Mouse (Mus musculus) limb, embryonic 14.5 days (tissue): ENCODE measurements around the gene Idua. TPM values are rescaled to one million over a fixed set of nuclear protein-coding genes. Genes with fewer than 3 reads are reported as not detected.

ENCODE experiments used
- ATAC-seq: fragments of 200-750 bp; cut with Nextera tagmentation; 2 replicates; pipeline ENCODE4 v1.8.0; 2017; ENCODE audit warnings: low read depth, moderate number of reproducible peaks, moderate TSS enrichment; ENCODE audit not compliant: low FRiP score
- DNase-seq: peaks from one replicate; pipeline ENCODE4 v3.0.0-alpha.2; 2015; ENCODE audit warnings: low spot score
- H3K27ac ChIP-seq: fragments of 300-500 bp; sonication (generic); replicated peaks from 2 replicates; pipeline ENCODE4 v1.5.1; 2014; ENCODE audit warnings: low read depth, mild to moderate bottlenecking, low read length, moderate library complexity, mixed read lengths
- H3K27me3 ChIP-seq: fragments of 300-500 bp; sonication (generic); 2 replicates; pipeline ENCODE4 v1.6.1; 2014; ENCODE audit warnings: low read length, mixed read lengths; ENCODE audit not compliant: control insufficient read depth, insufficient read depth
- H3K36me3 ChIP-seq: fragments of 300-500 bp; sonication (generic); 2 replicates; pipeline ENCODE4 v1.6.1; 2014; ENCODE audit warnings: mild to moderate bottlenecking, low read length, moderate library complexity, mixed read lengths; ENCODE audit not compliant: control insufficient read depth, insufficient read depth
- H3K4me1 ChIP-seq: fragments of 300-500 bp; sonication (generic); 2 replicates; pipeline ENCODE4 v1.6.1; 2014; ENCODE audit warnings: antibody characterized with exemption, low read length, mixed read lengths; ENCODE audit not compliant: control insufficient read depth, insufficient read depth
- H3K4me2 ChIP-seq: fragments of 300-500 bp; sonication (generic); replicated peaks from 2 replicates; pipeline ENCODE4 v1.6.1; 2014; ENCODE audit warnings: low read depth, mild to moderate bottlenecking, low read length, moderate library complexity; ENCODE audit not compliant: severe bottlenecking
- H3K4me3 ChIP-seq: fragments of 300-500 bp; sonication (generic); replicated peaks from 2 replicates; pipeline ENCODE4 v1.5.1; 2014; ENCODE audit warnings: low read length
- H3K9ac ChIP-seq: fragments of 300-500 bp; sonication (generic); 2 replicates; pipeline ENCODE4 v1.6.1; 2014; ENCODE audit warnings: mild to moderate bottlenecking, low read depth, low read length, moderate library complexity; ENCODE audit not compliant: severe bottlenecking
- H3K9me3 ChIP-seq: fragments of 300-500 bp; sonication (generic); 2 replicates; pipeline ENCODE4 v1.6.1; 2016; ENCODE audit warnings: low read length; ENCODE audit not compliant: control insufficient read depth
- POLR2A ChIP-seq: fragments of 200-500 bp; IDR thresholded peaks from 2 replicates; pipeline ENCODE4 v1.8.0; 2012; ENCODE audit warnings: inconsistent platforms, mild to moderate bottlenecking, moderate library complexity, borderline replicate concordance; ENCODE audit not compliant: insufficient read depth, insufficient read length; ENCODE audit errors: extremely low read depth
- WGBS: fragments of 180-500 bp; shearing (Covaris S2); extraction: QIAGEN DNeasy Blood & Tissue Kit; methylation state at CpG from one replicate; pipeline ENCODE4 v1.1.7; 2014; 5-methylcytosine and 5-hydroxymethylcytosine counted together
- polyA plus RNA-seq, 2 experiments: library from polyadenylated mRNA; depleted of rRNA in 1 of 2; stranded (reverse) in 1 of 2; unstranded in 1 of 2; fragments of >200 nt; fragmentation: Nextera tagmentation in 1 of 2; extraction: Ambion mirVana in 1 of 2; gene quantifications; 2 replicates each; pipeline versions ENCODE4 v1.2.1 to v1.2.3; 2012 to 2014

Gene Idua
- polyA plus RNA-seq, 2 experiments, result 15.6 to 21.4 TPM

GRCm38 (mm10) chr5:108703754-108704626 is 43.9 kb downstream of the Idua start:
- H3K4me3 ChIP-seq, result no peak overlapping the region
- DNase-seq (no peak), ATAC-seq (peak; percentile 69)
- H3K27me3 ChIP-seq, result no peaks in the 10 kb centered on the region
- H3K9ac ChIP-seq, result no peak overlapping the region
- peaks cover 29% of the 10 kb centered on the region for H3K4me1 ChIP-seq
- H3K4me2 ChIP-seq, result no peak overlapping the region
- 77% methylated on average over 12 of the region's 12 CpGs for WGBS
- no peak overlapping the region for H3K27ac ChIP-seq
- TF ChIP-seq POLR2A, result no peak
- peaks cover 71% of the 10 kb centered on the region for H3K36me3 ChIP-seq
- no peaks in the 10 kb centered on the region for H3K9me3 ChIP-seq

GRCm38 (mm10) chr5:108707758-108708157 is 47.6 kb downstream of the Idua start:
- ATAC-seq, result no peak
- TF ChIP-seq POLR2A, result no peak
- WGBS, result 83% methylated on average over 2 of the region's 2 CpGs

GRCm38 (mm10) chr5:108708419-108708818 is 48.3 kb downstream of the Idua start:
- no peaks in the 10 kb centered on the region for H3K27me3 ChIP-seq
- H3K4me1 ChIP-seq, result peaks cover 2% of the 10 kb centered on the region; the same call in 1 of the 2 replicates
- no peak for TF ChIP-seq POLR2A
- DNase-seq (no peak), ATAC-seq (no peak)
- no peak overlapping the region for H3K9ac ChIP-seq
- H3K9me3 ChIP-seq, result no peaks in the 10 kb centered on the region
- H3K4me2 ChIP-seq, result no peak overlapping the region
- no peak overlapping the region for H3K4me3 ChIP-seq
- H3K27ac ChIP-seq, result no peak overlapping the region
- peaks cover 53% of the 10 kb centered on the region for H3K36me3 ChIP-seq
- WGBS, result 90% methylated on average over 1 of the region's 1 CpGs

More at GRCm38 (mm10) chr5:108707758-108708157, 47.6 kb downstream of the Idua start:
- Histone ChIP-seq H3K4me2 (no peak overlapping the region), H3K36me3 (peaks cover 59% of the 10 kb centered on the region), H3K27ac (no peak overlapping the region), H3K27me3 (no peaks in the 10 kb centered on the region), H3K4me1 (no peaks in the 10 kb centered on the region), H3K9ac (no peak overlapping the region), H3K4me3 (no peak overlapping the region), H3K9me3 (no peaks in the 10 kb centered on the region)
- DNase-seq, result no peak

- no peaks in the 10 kb centered on the region for H3K9me3 ChIP-seq
- no peak for DNase-seq
- no peak overlapping the region for H3K4me3 ChIP-seq
- no peak for TF ChIP-seq POLR2A
- H3K9ac ChIP-seq, result no peak overlapping the region
- no peak overlapping the region for H3K27ac ChIP-seq
- no peak for ATAC-seq
- H3K4me1 ChIP-seq, result peaks cover 8% of the 10 kb centered on the region
- H3K27me3 ChIP-seq, result no peaks in the 10 kb centered on the region
- peaks cover 45% of the 10 kb centered on the region for H3K36me3 ChIP-seq
- WGBS, result 45% methylated on average over 6 of the region's 6 CpGs
- no peak overlapping the region for H3K4me2 ChIP-seq
Observed at GRCm38 (mm10) chr5:108708981-108709731, 49.0 kb downstream of the Idua start.

GRCm38 (mm10) chr5:108711968-108712367 is 51.8 kb downstream of the Idua start:
- WGBS, result 71% methylated on average over 6 of the region's 6 CpGs
- TF ChIP-seq POLR2A, result no peak

More at GRCm38 (mm10) chr5:108711968-108712367, 51.8 kb downstream of the Idua start:
- no peak overlapping the region for H3K27ac ChIP-seq
- ATAC-seq (no peak), DNase-seq (no peak)
- H3K27me3 ChIP-seq, result no peaks in the 10 kb centered on the region
- no peak overlapping the region for H3K9ac ChIP-seq
- no peak overlapping the region for H3K4me3 ChIP-seq
- no peak overlapping the region for H3K4me2 ChIP-seq
- peaks cover 17% of the 10 kb centered on the region for H3K36me3 ChIP-seq
- no peaks in the 10 kb centered on the region for H3K9me3 ChIP-seq
- peaks cover 13% of the 10 kb centered on the region for H3K4me1 ChIP-seq
